Mouse (Mus musculus) intestine, postnatal 0 days (tissue): ENCODE measurements around the gene Ptprz1. TPM values are rescaled to one million over a fixed set of nuclear protein-coding genes. Genes with fewer than 3 reads are reported as not detected.
"Not testable (repeated sequence)": the region's sequence is repeated elsewhere in the genome, so short reads cannot be mapped to it uniquely, and the experiment has no call there.

Source experiments
- ATAC-seq: fragments of 200-750 bp; cut with Nextera tagmentation; 2 replicates; pipeline ENCODE4 v1.8.0; 2017; ENCODE audit warnings: mild to moderate bottlenecking, moderate TSS enrichment, moderate library complexity
- H3K27ac ChIP-seq: fragments of 300-500 bp; sonication (generic); 2 replicates; pipeline ENCODE4 v1.5.1; 2014; ENCODE audit warnings: mild to moderate bottlenecking, low read depth, low read length, moderate library complexity
- H3K27me3 ChIP-seq: fragments of 300-500 bp; sonication (generic); replicated peaks from 2 replicates; pipeline ENCODE4 v1.6.1; 2014; ENCODE audit warnings: low read length, mixed read lengths; ENCODE audit not compliant: control insufficient read depth, insufficient read depth
- H3K36me3 ChIP-seq: fragments of 300-500 bp; sonication (generic); 2 replicates; pipeline ENCODE4 v1.6.1; 2014; ENCODE audit warnings: mild to moderate bottlenecking, moderate library complexity; ENCODE audit not compliant: control insufficient read depth, insufficient read depth
- H3K4me1 ChIP-seq: fragments of 300-500 bp; sonication (generic); replicated peaks from 2 replicates; pipeline ENCODE4 v1.6.1; 2014; ENCODE audit warnings: antibody characterized with exemption, low read length, mixed read lengths; ENCODE audit not compliant: control insufficient read depth, insufficient read depth
- H3K4me2 ChIP-seq: fragments of 300-500 bp; sonication (generic); replicated peaks from 2 replicates; pipeline ENCODE4 v1.6.1; 2014; ENCODE audit warnings: low read depth, mild to moderate bottlenecking, moderate library complexity
- H3K4me3 ChIP-seq: fragments of 300-500 bp; sonication (generic); 2 replicates; pipeline ENCODE4 v1.5.1; 2014; ENCODE audit warnings: low read depth, low read length
- H3K9ac ChIP-seq: fragments of 300-500 bp; sonication (generic); 2 replicates; pipeline ENCODE4 v1.6.1; 2014; ENCODE audit warnings: mild to moderate bottlenecking, low read depth, low read length
- H3K9me3 ChIP-seq: fragments of 300-500 bp; sonication (generic); 2 replicates; pipeline ENCODE4 v1.6.1; 2016; ENCODE audit warnings: mixed run types; ENCODE audit not compliant: control insufficient read depth
- CTCF ChIP-seq: sonication (generic); IDR thresholded peaks from 2 replicates; pipeline ENCODE4 v1.5.1; 2016; ENCODE audit warnings: low read depth, mild to moderate bottlenecking, control low read depth, antibody characterized with exemption, moderate library complexity
- WGBS: fragments of 180-500 bp; shearing (Covaris S2); extraction: QIAGEN DNeasy Blood & Tissue Kit; methylation state at CpG from one replicate; pipeline ENCODE4 v1.1.7; 2014; 5-methylcytosine and 5-hydroxymethylcytosine counted together
- polyA plus RNA-seq: library from polyadenylated mRNA; unstranded; fragments of >200 nt; fragmentation: Nextera tagmentation; extraction: Ambion mirVana; gene quantifications from 2 replicates; pipeline ENCODE4 v1.2.1, GENCODE M21; 2015

The Ptprz1 gene
- polyA plus RNA-seq, 1 experiment from 2014 or later = 3.5 TPM

GRCm38 (mm10) chr6:23055734-23056133, 180.4 kb downstream of the Ptprz1 start:
- H3K27me3 ChIP-seq = no peaks in the 10 kb centered on the region
- 90% methylated on average over 5 of the region's 5 CpGs for WGBS

GRCm38 (mm10) chr6:23076060-23076459, 200.8 kb downstream of the Ptprz1 start:
- no peaks in the 10 kb centered on the region for H3K36me3 ChIP-seq
- no peak for ATAC-seq
- H3K27ac ChIP-seq = no peak overlapping the region
- H3K9me3 ChIP-seq = no peaks in the 10 kb centered on the region
- H3K4me2 ChIP-seq = no peak overlapping the region
- no peak overlapping the region for H3K9ac ChIP-seq
- no peak overlapping the region for H3K4me3 ChIP-seq
- TF ChIP-seq CTCF = no peak
- H3K4me1 ChIP-seq = no peaks in the 10 kb centered on the region
- 74% methylated on average over 2 of the region's 2 CpGs for WGBS
- H3K27me3 ChIP-seq = no peaks in the 10 kb centered on the region

More at GRCm38 (mm10) chr6:23055734-23056133, 180.4 kb downstream of the Ptprz1 start:
- H3K27ac ChIP-seq = no peak overlapping the region
- ATAC-seq = no peak
- H3K4me2 ChIP-seq = no peak overlapping the region
- TF ChIP-seq CTCF = no peak
- no peaks in the 10 kb centered on the region for H3K9me3 ChIP-seq
- H3K36me3 ChIP-seq = no peaks in the 10 kb centered on the region
- no peaks in the 10 kb centered on the region for H3K4me1 ChIP-seq
- H3K9ac ChIP-seq = no peak overlapping the region
- H3K4me3 ChIP-seq = no peak overlapping the region

- no peaks in the 10 kb centered on the region for H3K27me3 ChIP-seq
- H3K4me1 ChIP-seq = no peaks in the 10 kb centered on the region
- H3K9me3 ChIP-seq = no peaks in the 10 kb centered on the region
- no peak overlapping the region for H3K4me2 ChIP-seq
- H3K9ac ChIP-seq = no peak overlapping the region
- no peak for TF ChIP-seq CTCF
- H3K27ac ChIP-seq = no peak overlapping the region
- ATAC-seq = no peak
- WGBS = 60% methylated on average over 2 of the region's 2 CpGs
- no peak overlapping the region for H3K4me3 ChIP-seq
- no peaks in the 10 kb centered on the region for H3K36me3 ChIP-seq
These were observed 203.0 kb downstream of the Ptprz1 start for GRCm38 (mm10) chr6:23078273-23078672.

DNA sequence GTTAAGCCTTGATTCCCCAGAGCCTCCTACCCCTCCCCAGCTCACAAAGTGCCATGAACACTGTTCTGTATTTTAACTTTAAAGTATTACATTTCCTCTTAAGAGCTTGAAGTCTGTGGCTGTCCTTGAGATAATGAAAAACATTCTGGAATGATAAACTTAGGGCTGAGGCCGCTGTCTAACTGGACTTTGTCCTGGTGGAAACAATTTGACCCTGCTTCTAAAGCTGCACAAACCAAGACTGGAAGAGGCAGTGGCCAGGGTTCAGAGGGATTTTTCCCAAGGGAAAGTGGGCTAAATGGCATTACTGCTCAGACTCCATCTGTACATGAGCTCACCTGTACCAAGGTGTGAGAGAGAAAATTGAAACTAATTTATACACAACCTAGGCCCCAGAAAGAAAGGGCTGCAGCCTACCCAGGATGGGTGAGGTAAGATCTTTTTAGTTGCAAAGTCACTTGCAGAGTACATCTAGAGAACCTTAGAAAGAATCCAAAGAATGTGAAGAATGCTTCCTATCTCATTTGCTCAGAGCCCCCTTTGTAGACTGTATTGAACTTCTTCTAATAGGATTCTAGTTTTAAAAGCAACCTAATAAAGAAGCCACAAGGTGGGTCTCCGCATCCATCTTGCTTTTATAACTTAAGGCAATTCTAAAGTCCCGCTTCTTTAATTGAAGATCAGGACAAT, 204.8 kb downstream of the Ptprz1 start:
- Histone ChIP-seq H3K27me3 (no peaks in the 10 kb centered on the region), H3K4me3 (no peak overlapping the region), H3K4me2 (no peak overlapping the region), H3K4me1 (no peaks in the 10 kb centered on the region), H3K9me3 (no peaks in the 10 kb centered on the region), H3K9ac (no peak overlapping the region), H3K36me3 (no peaks in the 10 kb centered on the region), H3K27ac (no peak overlapping the region)
- no peak for TF ChIP-seq CTCF
- WGBS = 54% methylated on average over 3 of the region's 3 CpGs
- no peak for ATAC-seq

DNA sequence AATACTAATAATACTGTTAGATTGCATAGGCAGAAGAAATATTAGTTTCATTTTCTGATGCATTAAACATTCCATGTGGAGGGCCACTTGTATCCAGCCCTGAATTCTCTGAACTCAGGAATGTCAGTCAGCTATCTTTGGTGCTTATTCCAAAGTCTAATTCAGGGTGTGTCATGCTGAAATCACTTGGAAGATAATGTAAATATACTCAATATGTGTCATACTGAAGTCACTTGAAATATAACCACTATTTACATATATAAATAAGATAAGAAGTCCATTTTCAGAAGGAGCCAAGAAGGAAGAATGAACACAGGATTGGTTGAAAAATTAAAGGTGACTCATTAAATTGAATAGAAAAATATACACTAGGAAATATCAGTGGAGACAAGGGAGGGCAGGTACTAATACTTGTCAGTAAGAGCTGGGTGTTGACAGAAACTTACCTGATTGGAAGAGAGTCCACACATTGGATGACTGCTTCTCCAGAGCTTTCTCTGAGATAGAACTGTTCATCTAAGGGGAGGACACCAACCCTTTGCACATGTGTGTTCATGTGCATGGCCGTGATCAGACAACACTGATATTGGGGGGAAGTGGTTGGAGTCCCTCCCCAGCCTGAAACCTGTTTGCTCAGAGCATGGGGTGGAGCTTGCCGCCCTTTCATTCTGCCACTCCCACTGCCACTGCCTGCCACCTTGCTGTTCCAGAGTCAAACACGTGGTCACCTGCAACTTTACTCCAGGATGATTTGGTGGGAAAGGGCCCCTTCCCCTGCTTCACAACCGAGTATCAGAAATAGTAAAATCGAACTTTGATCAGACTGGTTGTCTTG, 209.5 kb downstream of the Ptprz1 start:
- Histone ChIP-seq H3K9ac (no peak overlapping the region), H3K27me3 (no peaks in the 10 kb centered on the region), H3K36me3 (no peaks in the 10 kb centered on the region), H3K4me1 (no peaks in the 10 kb centered on the region), H3K9me3 (no peaks in the 10 kb centered on the region), H3K27ac (no peak overlapping the region; the same call in 1 of the 2 replicates), H3K4me2 (no peak overlapping the region), H3K4me3 (no peak overlapping the region)
- no peak for TF ChIP-seq CTCF
- ATAC-seq = peak; percentile 92
- 63% methylated on average over 5 of the region's 5 CpGs for WGBS

- not testable (repeated sequence) for H3K4me2 ChIP-seq, H3K27ac ChIP-seq, H3K27me3 ChIP-seq, H3K9me3 ChIP-seq, H3K4me3 ChIP-seq, H3K4me1 ChIP-seq, H3K36me3 ChIP-seq, ATAC-seq, H3K9ac ChIP-seq
- 85% methylated on average over 4 of the region's 4 CpGs for WGBS
These were observed 214.0 kb downstream of the Ptprz1 start for GRCm38 (mm10) chr6:23089292-23089691.

DNA sequence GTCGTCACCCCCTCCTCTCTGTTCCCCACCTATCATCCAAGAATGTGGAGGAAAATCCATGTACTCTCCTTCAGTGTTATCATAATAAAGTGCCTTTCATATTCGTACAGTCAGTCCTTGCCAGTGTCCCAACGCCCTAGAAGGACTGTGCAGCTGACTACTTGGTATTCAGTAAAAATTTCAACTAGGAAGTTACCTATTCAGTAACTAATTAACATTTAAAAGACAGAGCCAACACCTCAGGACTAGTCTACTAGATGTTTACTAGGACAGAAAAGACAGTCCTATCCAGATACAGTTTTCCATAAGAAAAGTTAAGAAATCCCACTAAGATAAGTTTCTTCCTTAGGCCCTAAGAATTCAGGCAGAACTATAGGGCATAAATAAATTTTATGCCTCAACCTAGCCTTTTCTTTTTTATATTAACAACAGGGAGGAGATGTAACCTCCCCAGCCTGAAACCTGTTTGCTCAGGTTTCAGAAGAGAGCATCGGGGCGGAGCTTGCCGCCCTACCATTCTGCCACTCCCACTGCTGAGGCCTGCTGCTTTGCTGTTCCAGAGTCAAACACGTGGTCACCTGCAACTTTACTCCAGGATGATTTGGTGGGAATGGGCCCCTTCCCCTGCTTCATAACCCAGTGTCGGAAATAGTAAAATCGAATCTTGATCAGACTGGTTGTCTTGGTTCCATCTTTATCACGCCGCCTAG, 215.2 kb downstream of the Ptprz1 start:
- H3K9ac ChIP-seq, H3K4me1 ChIP-seq, H3K4me3 ChIP-seq, H3K4me2 ChIP-seq, H3K27ac ChIP-seq, ATAC-seq, H3K9me3 ChIP-seq, H3K27me3 ChIP-seq, H3K36me3 ChIP-seq: not testable (repeated sequence)
- 86% methylated on average over 11 of the region's 11 CpGs for WGBS
